Mouse (Mus musculus) hindbrain, embryonic 10.5 days (tissue): ENCODE measurements around the gene Dag1. TPM values are rescaled to one million over a fixed set of nuclear protein-coding genes. Genes with fewer than 3 reads are reported as not detected.
A peak's percentile ranks its signal among the peaks of the same experiment; 100 is the strongest.
"Not testable (repeated sequence)": the region's sequence is repeated elsewhere in the genome, so short reads cannot be mapped to it uniquely, and the experiment has no call there.

Source experiments
- DNase-seq: peaks from one replicate; pipeline ENCODE4 v3.0.0-alpha.2; 2017; ENCODE audit warnings: low spot score
- H3K27ac ChIP-seq: fragments of 300-500 bp; sonication (generic); 2 replicates; pipeline ENCODE4 v1.5.1; 2016; ENCODE audit warnings: mild to moderate bottlenecking, moderate library complexity
- H3K27me3 ChIP-seq: fragments of 300-500 bp; sonication (generic); 2 replicates; pipeline ENCODE4 v1.6.1; 2016; ENCODE audit warnings: mild to moderate bottlenecking; ENCODE audit not compliant: poor library complexity, insufficient read depth, severe bottlenecking
- H3K36me3 ChIP-seq: fragments of 300-500 bp; sonication (generic); 2 replicates; pipeline ENCODE4 v1.6.1; 2016; ENCODE audit warnings: mild to moderate bottlenecking, moderate library complexity
- H3K4me1 ChIP-seq: fragments of 300-500 bp; sonication (generic); replicated peaks from 2 replicates; pipeline ENCODE4 v1.6.1; 2016; ENCODE audit warnings: mild to moderate bottlenecking
- H3K4me3 ChIP-seq: fragments of 300-500 bp; sonication (generic); 2 replicates; pipeline ENCODE4 v1.5.1; 2016; ENCODE audit warnings: mild to moderate bottlenecking, moderate library complexity
- H3K9me3 ChIP-seq: fragments of 300-500 bp; sonication (generic); 2 replicates; pipeline ENCODE4 v1.6.1; 2016; ENCODE audit warnings: mild to moderate bottlenecking, moderate library complexity
- WGBS: fragments of 180-500 bp; shearing (Covaris S2); methylation state at CpG from one replicate; pipeline ENCODE4 v1.1.7; 2016; 5-methylcytosine and 5-hydroxymethylcytosine counted together
- polyA plus RNA-seq: library from polyadenylated mRNA; unstranded; fragments of >200 nt; fragmentation: Nextera tagmentation; extraction: Ambion mirVana; gene quantifications from 2 replicates; pipeline ENCODE4 v1.2.1, GENCODE M21; 2016

Gene Dag1
- polyA plus RNA-seq, 1 experiment from 2014 or later: 81.2 TPM

DNA sequence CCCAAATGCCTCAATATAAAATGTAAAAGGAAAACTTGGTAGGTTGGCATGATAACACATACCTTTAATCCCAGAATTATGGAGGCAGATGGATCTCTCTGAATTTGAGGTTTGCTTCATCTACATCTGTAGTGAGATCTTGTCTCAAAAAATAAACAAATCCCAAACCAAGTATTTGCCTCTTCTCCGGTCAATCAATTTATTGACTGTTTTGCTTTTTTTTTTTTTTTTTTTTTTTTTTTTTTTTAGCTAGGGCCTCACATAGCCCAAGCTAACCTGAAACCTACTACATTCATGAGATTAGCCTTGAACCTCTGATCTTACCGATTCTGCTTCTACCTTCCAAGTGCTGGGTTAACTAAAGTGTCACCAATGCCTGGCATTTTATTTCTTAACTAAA is 25.6 kb upstream of the Dag1 start:
- no peak for DNase-seq
- peaks cover 15% of the 10 kb centered on the region for H3K4me1 ChIP-seq
- H3K4me3 ChIP-seq: peak overlapping the region; percentile 60
- WGBS: 72% methylated on average over 2 of the region's 2 CpGs
- peak overlapping the region; percentile 91 for H3K27ac ChIP-seq
- H3K9me3 ChIP-seq: no peaks in the 10 kb centered on the region
- peaks cover 8% of the 10 kb centered on the region for H3K36me3 ChIP-seq
- H3K27me3 ChIP-seq: no peaks in the 10 kb centered on the region

DNA sequence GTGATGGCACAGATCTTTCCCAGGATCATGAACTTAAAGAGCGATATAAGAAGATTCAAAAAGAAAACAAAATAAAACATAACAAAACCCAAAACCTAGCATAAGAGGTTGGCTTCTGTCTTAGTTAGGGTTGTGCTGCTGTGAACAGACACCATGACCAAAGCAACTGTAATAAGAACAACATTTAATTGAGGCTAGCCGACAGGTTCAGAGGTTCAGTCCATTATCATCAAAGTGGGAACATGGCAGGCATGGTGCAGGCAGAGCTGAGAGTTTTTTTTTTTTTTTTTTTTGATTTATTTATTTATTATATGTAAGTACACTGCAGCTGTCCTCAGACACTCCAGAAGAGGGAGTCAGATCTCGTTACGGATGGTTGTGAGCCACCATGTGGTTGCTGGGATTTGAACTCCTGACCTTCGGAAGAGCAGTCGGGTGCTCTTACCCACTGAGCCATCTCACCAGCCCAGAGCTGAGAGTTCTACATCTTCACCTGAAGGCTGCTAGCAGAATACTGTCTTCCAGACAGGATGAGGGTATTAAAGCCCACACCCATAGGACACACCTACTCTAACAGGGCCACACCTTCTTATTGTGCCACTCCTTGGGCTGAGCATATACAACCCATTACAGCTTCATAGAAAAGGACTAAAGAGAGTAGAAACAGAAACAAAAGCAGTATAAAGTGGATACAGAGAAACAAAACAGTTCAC is 23.9 kb upstream of the Dag1 start:
- H3K9me3 ChIP-seq, DNase-seq, H3K4me3 ChIP-seq, H3K36me3 ChIP-seq, H3K27ac ChIP-seq, H3K27me3 ChIP-seq: not testable (repeated sequence)
- peaks cover 15% of the 10 kb centered on the region for H3K4me1 ChIP-seq
- WGBS: 76% methylated on average over 6 of the region's 6 CpGs

DNA sequence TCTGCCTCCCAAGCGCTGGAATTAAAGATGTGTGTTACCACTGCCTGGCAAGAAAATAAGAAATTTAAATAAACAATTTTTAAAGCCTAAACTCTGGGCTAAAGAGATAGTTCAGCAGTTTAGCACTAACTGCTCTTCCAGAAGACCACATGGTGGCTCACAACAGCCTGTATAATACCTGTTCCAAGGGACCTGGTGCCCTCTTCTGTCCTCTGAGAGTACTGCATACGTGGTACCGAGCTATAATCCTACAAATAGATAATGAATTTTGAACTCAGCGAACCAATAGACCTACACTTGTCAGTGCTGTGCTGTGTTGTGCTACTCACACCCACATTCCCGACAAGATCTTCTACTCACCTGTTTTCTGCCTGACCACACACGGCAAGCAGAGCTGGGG is 20.7 kb upstream of the Dag1 start:
- Histone ChIP-seq H3K36me3 (no peaks in the 10 kb centered on the region), H3K4me1 (no peaks in the 10 kb centered on the region), H3K9me3 (no peaks in the 10 kb centered on the region), H3K27ac (no peak overlapping the region), H3K4me3 (no peak overlapping the region), H3K27me3 (no peaks in the 10 kb centered on the region)
- peak; percentile 71 for DNase-seq
- 18% methylated on average over 6 of the region's 6 CpGs for WGBS

DNA sequence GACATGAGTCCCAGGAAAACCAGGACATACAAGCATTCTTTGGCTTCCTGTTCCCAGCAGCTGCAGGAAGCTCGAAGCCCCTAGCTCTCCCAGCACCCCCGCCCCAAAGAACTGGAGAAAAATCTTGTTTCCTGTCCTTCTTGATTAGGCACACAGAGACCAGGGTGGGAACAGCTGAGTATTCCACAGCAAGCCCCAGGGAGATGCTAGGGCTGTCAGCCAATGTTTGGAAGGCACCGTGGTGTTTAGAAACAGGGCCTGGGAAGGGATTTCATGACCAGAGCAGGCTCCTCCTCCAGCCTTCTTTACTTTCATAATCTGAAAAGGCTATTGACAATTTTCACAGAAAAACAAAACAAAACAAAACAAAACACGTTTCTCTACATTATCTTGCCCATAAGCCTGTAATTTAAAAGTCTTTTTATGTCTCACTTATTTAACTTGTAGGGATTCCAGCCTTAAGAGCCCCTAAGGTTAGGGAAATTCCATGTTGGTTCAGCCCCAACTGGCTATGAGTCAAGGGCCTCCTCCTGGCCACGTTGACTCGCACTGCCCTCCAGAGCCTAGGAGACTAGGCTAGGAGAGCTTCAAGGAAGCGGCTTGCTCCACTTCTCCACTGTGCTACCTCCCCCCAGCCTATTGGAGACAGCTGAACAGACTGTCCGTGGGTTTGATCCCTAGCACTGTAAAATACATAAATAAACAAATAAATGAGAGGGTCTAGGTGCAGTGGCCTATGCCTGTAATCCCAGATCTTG is 16.5 kb upstream of the Dag1 start:
- no peaks in the 10 kb centered on the region for H3K9me3 ChIP-seq
- H3K4me1 ChIP-seq: 0 out of 2 replicates have a peak, but pooled peaks cover 2% of the 10 kb centered on the region
- no peak overlapping the region for H3K4me3 ChIP-seq
- WGBS: 56% methylated on average over 8 of the region's 8 CpGs
- H3K36me3 ChIP-seq: no peaks in the 10 kb centered on the region
- no peak for DNase-seq
- H3K27ac ChIP-seq: no peak overlapping the region
- H3K27me3 ChIP-seq: no peaks in the 10 kb centered on the region

DNA sequence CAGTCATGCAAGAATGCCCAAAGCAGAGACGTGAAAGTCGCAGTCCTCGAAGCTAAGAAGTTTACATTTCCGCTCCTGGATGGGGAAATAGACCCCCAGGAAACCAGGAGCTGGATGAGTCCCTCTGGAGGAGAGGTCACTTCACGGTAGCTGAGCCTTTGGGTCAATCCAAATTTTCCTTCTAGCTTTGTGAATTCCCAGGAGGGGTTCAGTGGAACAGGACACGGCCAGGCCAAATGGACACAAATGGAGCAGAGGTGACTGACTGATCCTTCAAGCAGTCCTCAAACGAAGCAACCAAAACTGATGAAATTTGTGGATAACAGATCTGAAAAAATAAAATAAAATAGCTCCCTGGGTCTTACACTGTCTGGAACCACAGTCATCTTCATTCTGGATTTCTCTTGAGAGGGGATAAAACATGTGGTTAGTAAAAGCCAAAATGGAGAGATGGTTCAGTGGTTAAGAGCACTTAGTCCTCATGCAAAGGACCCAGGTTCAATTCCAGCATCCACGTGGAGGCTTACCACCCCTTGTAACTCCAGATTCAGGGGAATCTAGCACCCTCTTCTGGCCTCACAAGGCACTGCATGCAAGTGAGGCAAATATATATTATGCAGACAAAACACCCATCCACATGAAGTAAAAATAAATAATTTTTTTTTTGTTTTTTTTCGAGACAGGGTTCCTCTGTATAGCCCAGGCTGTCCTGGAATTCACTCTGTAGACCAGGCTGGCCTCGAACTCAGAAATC is 15.1 kb upstream of the Dag1 start:
- H3K4me1 ChIP-seq: 0 out of 2 replicates have a peak, but pooled peaks cover 10% of the 10 kb centered on the region
- no peaks in the 10 kb centered on the region for H3K27me3 ChIP-seq
- H3K4me3 ChIP-seq: no peak overlapping the region
- WGBS: 66% methylated on average over 10 of the region's 10 CpGs
- peak; percentile 26 for DNase-seq
- no peaks in the 10 kb centered on the region for H3K9me3 ChIP-seq
- no peak overlapping the region for H3K27ac ChIP-seq
- no peaks in the 10 kb centered on the region for H3K36me3 ChIP-seq

DNA sequence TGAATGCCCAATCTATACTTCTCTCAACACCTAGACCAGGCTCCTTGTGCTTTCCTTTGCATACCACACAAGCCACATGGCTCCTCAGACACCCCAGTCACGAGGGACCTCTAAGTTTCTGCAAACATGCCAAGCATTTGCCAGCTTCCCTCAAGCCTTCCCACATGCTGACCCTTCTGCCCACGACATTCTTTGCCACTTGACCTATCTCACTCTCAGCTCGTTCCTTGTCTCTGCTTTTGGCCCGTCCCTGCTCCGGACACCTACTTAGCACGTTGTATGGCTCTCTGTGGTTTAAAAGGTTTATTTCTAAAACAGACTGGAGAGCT is 11.5 kb upstream of the Dag1 start:
- Histone ChIP-seq H3K4me3 (no peak overlapping the region), H3K9me3 (no peaks in the 10 kb centered on the region), H3K4me1 (peaks cover 18% of the 10 kb centered on the region; the same call in 1 of the 2 replicates), H3K36me3 (no peaks in the 10 kb centered on the region), H3K27ac (no peak overlapping the region), H3K27me3 (no peaks in the 10 kb centered on the region)
- no peak for DNase-seq
- WGBS: 58% methylated on average over 6 of the region's 6 CpGs

DNA sequence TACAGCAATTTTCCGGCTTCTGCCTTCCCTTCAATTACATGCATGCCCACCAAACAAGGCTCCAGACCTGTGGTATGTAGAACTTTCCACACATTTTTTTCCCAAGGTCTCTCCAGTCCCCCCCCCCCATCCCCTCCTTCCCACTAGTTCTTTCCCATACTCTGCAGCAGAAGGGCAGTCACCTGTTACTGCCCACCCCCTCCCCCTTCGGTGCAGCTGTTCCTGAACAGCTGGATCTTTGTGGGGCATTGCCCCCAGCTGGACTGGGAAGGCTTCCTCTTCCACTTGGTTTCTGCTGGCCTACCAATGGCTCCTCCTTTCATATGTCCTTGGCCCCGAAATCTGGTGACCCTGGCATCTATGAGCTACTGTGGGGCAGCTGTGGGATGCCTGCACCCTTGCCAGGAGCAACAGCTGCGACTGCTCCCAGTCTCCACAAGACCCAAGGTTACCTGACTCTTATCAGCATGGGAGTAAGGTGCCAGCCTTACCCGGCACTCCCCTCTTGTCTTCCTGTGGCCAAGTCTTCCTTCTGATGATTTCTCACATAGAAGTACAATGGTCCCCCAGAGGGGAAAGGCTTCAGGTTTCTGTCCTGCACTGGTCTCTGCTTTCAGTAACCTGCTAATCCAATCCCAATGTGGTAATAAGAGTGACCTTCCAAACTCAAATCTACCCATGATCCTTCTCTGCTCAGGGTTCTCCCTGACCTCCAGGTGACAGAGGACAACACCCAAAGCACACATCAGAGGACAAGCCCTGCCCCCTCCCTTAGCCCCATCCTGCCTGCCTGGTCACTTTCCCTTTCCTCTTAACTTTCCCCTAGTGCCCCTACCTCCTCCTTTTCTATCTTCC is 10.9 kb upstream of the Dag1 start:
- Histone ChIP-seq H3K4me1 (peaks cover 18% of the 10 kb centered on the region; the same call in 1 of the 2 replicates), H3K27me3 (no peaks in the 10 kb centered on the region), H3K9me3 (no peaks in the 10 kb centered on the region), H3K36me3 (no peaks in the 10 kb centered on the region), H3K4me3 (no peak overlapping the region), H3K27ac (no peak overlapping the region)
- no peak for DNase-seq
- WGBS: 75% methylated on average over 5 of the region's 5 CpGs

DNA sequence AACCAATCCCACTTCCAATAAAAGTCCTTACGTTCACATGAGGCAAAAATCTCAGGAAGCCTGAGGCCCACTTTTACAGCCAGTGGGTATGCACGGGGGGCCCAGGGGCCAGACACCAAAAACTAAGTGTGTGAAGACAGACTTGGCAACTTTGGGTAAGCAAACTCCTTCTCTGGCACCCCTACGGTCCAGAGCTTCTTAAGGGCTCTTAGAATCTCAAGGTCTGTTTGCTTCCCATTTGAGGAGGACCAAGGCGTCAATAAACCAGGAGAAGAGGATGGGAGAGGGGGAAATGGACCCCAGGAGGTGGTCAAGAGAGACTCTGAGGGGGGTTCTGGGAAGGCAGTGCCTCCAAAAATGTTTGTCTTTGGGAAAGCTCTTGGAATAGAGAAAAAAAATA is 9.7 kb upstream of the Dag1 start:
- peaks cover 18% of the 10 kb centered on the region; the same call in 1 of the 2 replicates for H3K4me1 ChIP-seq
- no peak overlapping the region for H3K4me3 ChIP-seq
- H3K36me3 ChIP-seq: no peaks in the 10 kb centered on the region
- H3K27me3 ChIP-seq: no peaks in the 10 kb centered on the region
- DNase-seq: no peak
- no peaks in the 10 kb centered on the region for H3K9me3 ChIP-seq
- no peak overlapping the region for H3K27ac ChIP-seq
- WGBS: 71% methylated on average over 4 of the region's 4 CpGs

DNA sequence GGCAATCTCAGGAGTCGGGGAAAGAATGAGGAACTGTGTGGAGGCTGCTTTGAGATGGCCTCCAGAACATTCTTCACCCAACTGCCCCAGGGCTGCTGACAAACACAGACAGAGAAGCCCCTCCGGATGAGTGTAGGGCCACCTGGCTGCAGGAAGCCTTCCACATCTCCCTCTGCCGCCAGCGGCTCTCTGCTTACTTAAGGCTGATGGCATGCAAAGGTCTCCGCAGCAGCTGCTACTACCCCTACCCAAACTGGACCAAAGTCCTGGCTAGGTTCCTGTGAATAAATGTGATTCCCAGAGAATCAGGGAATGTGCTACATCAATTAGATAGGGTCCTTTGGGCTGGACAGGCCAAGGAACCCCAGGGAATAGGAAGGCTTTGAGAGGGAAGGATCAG is 8.9 kb upstream of the Dag1 start:
- no peak for DNase-seq
- Histone ChIP-seq H3K9me3 (no peaks in the 10 kb centered on the region), H3K27me3 (no peaks in the 10 kb centered on the region), H3K36me3 (no peaks in the 10 kb centered on the region), H3K4me3 (no peak overlapping the region), H3K4me1 (peaks cover 18% of the 10 kb centered on the region; the same call in 1 of the 2 replicates), H3K27ac (no peak overlapping the region)
- 71% methylated on average over 5 of the region's 5 CpGs for WGBS

DNA sequence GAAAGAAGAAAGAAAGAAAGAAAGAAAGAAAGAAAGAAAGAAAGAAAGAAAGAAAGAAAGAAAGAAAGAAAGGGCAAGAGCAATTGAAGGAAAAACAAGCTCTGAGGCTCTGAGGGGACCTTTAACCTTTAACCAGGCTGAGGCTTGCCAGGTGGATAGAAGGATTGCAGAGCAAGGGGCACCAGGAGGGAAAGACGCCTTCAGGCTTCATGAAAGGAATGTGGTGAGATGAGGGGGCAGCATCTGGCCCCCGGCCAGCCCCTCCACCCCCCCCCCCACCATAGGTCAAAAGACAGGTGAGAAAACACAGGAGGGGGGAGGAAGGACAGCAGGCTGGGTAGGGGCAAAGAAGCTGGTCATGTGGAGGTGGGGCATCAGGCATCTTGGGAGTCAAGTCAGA is 8.2 kb upstream of the Dag1 start:
- 41% methylated on average over 2 of the region's 2 CpGs for WGBS
- H3K27me3 ChIP-seq: no peaks in the 10 kb centered on the region

DNA sequence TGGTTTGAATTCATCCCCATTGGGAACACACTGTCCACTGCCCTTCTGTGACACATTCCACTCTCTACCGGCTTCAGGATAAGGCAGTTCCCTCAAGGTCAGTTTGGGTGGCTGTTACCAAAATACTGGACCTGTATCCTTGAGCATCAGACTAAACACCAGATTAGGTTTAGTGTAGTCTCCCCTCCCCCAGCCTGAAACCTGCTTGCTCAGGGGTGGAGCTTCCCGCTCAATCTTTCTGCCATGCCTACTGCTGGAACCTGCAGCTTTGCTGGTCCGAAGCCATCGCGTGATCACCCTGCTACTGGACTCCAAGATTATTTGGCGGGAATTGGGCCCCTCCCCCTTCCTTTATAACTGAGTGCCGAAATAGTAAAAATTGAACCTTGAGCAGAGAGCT is 4.9 kb upstream of the Dag1 start:
- not testable (repeated sequence) for H3K4me3 ChIP-seq, H3K36me3 ChIP-seq, H3K27me3 ChIP-seq, DNase-seq, H3K9me3 ChIP-seq, H3K27ac ChIP-seq
- WGBS: 88% methylated on average over 7 of the region's 7 CpGs
- H3K4me1 ChIP-seq: peaks cover 23% of the 10 kb centered on the region

More for the DNA sequence above, 8.2 kb upstream of the Dag1 start:
- Histone ChIP-seq H3K4me1 (peaks cover 18% of the 10 kb centered on the region; the same call in 1 of the 2 replicates), H3K9me3 (no peaks in the 10 kb centered on the region), H3K27ac (no peak overlapping the region), H3K4me3 (no peak overlapping the region), H3K36me3 (no peaks in the 10 kb centered on the region)
- peak; percentile 25 for DNase-seq

DNA sequence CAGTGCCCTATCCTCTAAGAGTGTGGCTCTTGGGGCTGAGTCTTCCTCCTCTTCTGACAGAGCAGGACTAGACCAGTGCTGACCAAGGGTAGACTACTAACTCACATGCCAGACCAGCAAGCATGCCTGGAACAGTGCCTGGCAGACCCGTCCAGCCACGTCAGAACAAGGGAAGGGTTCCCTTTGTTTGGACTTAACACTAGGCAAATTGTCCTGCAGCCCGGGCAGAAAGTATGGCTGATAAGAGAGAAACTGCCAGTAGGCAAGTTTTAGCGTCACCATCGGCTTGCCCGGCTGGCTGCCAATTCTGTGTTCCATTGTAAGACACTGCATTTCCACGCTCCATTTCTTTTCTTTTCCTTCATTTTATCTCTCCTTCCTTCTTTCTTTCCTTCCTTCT is 3.9 kb upstream of the Dag1 start:
- Histone ChIP-seq H3K36me3 (no peaks in the 10 kb centered on the region), H3K27me3 (no peaks in the 10 kb centered on the region), H3K4me3 (no peak overlapping the region), H3K27ac (no peak overlapping the region), H3K9me3 (no peaks in the 10 kb centered on the region), H3K4me1 (peaks cover 30% of the 10 kb centered on the region)
- no peak for DNase-seq
- 87% methylated on average over 7 of the region's 7 CpGs for WGBS
